Comparison of ENCODE assay signal across 8 mouse cellular contexts in genomic region chr17:30005451-30005941, GRCm38 (mm10). TPM values are rescaled to one million over a fixed set of nuclear protein-coding genes. Genes with fewer than 3 reads are reported as not detected.
DNase-seq lines count a peak whose midpoint lies in the region; ATAC-seq lines count a peak whose summit lies in the region.

No protein-coding gene starts in this region.

- peak; percentile 72 for DNase-seq in adrenal gland, adult 2 months
- DNase-seq in heart, postnatal 4 days, result peak; percentile 35
- DNase-seq in midbrain, embryonic 11.5 days (ENCODE audit: low spot score, missing footprints), result peak; percentile 95
- DNase-seq in splenic B cell, adult 2 months (ENCODE audit: low read depth, low spot score), result peak; percentile 70
- DNase-seq in left cerebral cortex, adult 9 months (ENCODE audit: low spot score in 2 of 2), result no peak

- peak overlapping the region; percentile 100 for H3K27ac ChIP-seq in embryonic facial prominence, embryonic 15.5 days (replicated peaks)
- peak overlapping the region; percentile 100 for H3K27ac ChIP-seq in limb, embryonic 12.5 days
- H3K27ac ChIP-seq in midbrain, embryonic 11.5 days (ENCODE audit: low read depth, low read length), result peak overlapping the region; percentile 100

- peaks cover 37% of the 10 kb centered on the region for H3K4me1 ChIP-seq in embryonic facial prominence, embryonic 15.5 days
- peaks cover 41% of the 10 kb centered on the region for H3K4me1 ChIP-seq in limb, embryonic 12.5 days (replicated peaks)
- H3K4me1 ChIP-seq in midbrain, embryonic 11.5 days (ENCODE audit: control insufficient read depth, insufficient read depth, low read length), result peaks cover 26% of the 10 kb centered on the region

- peak overlapping the region; percentile 93 for H3K4me3 ChIP-seq in embryonic facial prominence, embryonic 15.5 days (replicated peaks)
- H3K4me3 ChIP-seq in limb, embryonic 12.5 days (replicated peaks), result peak overlapping the region; percentile 99
- peak overlapping the region; percentile 98 for H3K4me3 ChIP-seq in midbrain, embryonic 11.5 days (ENCODE audit: low read depth, low read length)

- 0% methylated on average over 17 of the region's 19 CpGs for WGBS in embryonic facial prominence, embryonic 15.5 days
- WGBS in limb, embryonic 12.5 days, result 0% methylated on average over 17 of the region's 19 CpGs
- WGBS in midbrain, embryonic 11.5 days, result 1% methylated on average over 17 of the region's 19 CpGs

- peak overlapping the region; percentile 64 for H3K4me2 ChIP-seq in embryonic facial prominence, embryonic 15.5 days (replicated peaks)
- H3K4me2 ChIP-seq in limb, embryonic 12.5 days, result peak overlapping the region; percentile 76
- peak overlapping the region; percentile 85 for H3K4me2 ChIP-seq in midbrain, embryonic 11.5 days

- peak overlapping the region; percentile 98 for H3K9ac ChIP-seq in embryonic facial prominence, embryonic 15.5 days
- peak overlapping the region; percentile 98 for H3K9ac ChIP-seq in limb, embryonic 12.5 days (replicated peaks)
- peak overlapping the region; percentile 95 for H3K9ac ChIP-seq in midbrain, embryonic 11.5 days (ENCODE audit: low read length)

- ATAC-seq in CD4-positive, CD25-positive, alpha-beta regulatory T cell, adult 4 months, result peak; percentile 43
- peak; percentile 8; the same call in 1 of the 2 replicates for ATAC-seq in embryonic facial prominence, embryonic 15.5 days (ENCODE audit: insufficient number of reproducible peaks, low FRiP score, low TSS enrichment, low read depth)
- ATAC-seq in limb, embryonic 12.5 days (ENCODE audit: insufficient number of reproducible peaks, insufficient read depth, low FRiP score, low TSS enrichment, low read depth), result no peak
- ATAC-seq in midbrain, embryonic 11.5 days (ENCODE audit: low FRiP score), result peak; percentile 43

- H3K27me3 ChIP-seq in embryonic facial prominence, embryonic 15.5 days, result no peaks in the 10 kb centered on the region
- no peaks in the 10 kb centered on the region for H3K27me3 ChIP-seq in limb, embryonic 12.5 days
- H3K27me3 ChIP-seq in midbrain, embryonic 11.5 days (ENCODE audit: control insufficient read depth, insufficient read depth, low read length), result no peaks in the 10 kb centered on the region
- no peaks in the 10 kb centered on the region for H3K27me3 ChIP-seq in splenic B cell, adult 2 months (ENCODE audit: control insufficient read depth, insufficient read depth, low read length, poor library complexity, severe bottlenecking)

- no peaks in the 10 kb centered on the region for H3K9me3 ChIP-seq in embryonic facial prominence, embryonic 15.5 days (replicated peaks)
- no peaks in the 10 kb centered on the region for H3K9me3 ChIP-seq in limb, embryonic 12.5 days
- no peaks in the 10 kb centered on the region for H3K9me3 ChIP-seq in midbrain, embryonic 11.5 days (ENCODE audit: control insufficient read depth, low read length)

- no peaks in the 10 kb centered on the region for H3K36me3 ChIP-seq in embryonic facial prominence, embryonic 15.5 days
- H3K36me3 ChIP-seq in limb, embryonic 12.5 days, result peaks cover 7% of the 10 kb centered on the region; the same call in 1 of the 2 replicates
- no peaks in the 10 kb centered on the region for H3K36me3 ChIP-seq in midbrain, embryonic 11.5 days (ENCODE audit: control insufficient read depth, insufficient read depth, low read length)
- no peaks in the 10 kb centered on the region for H3K36me3 ChIP-seq in splenic B cell, adult 2 months (ENCODE audit: control insufficient read depth, insufficient read depth, low read length, poor library complexity, severe bottlenecking)

RNA-seq across cellular contexts. Expression of gene Zfand3, which starts 1.0 kb away (rescaled TPM):
- polyA plus RNA-seq in CD4-positive, CD25-positive, alpha-beta regulatory T cell, adult 4 months (2017; shearing (Covaris generic)), result 10 to 100 TPM; 14.6 to 24.5 TPM
- total RNA-seq in adrenal gland, adult 2 months (2021), result 100 to 1,000 TPM; 164 to 210 TPM
- polyA plus RNA-seq in adrenal gland, adult 2 months (2012; rRNA removed), result 60.9 and 67.0 TPM in 2 replicates
- 54.9 and 57.6 TPM in 2 replicates for polyA plus RNA-seq in embryonic facial prominence, embryonic 15.5 days (2015; fragmentation: Nextera tagmentation; extraction: Ambion mirVana)
- total RNA-seq in heart, postnatal 4 days (2021), result 100 to 1,000 TPM; 145 to 149 TPM
- 59.6 and 60.2 TPM in 2 replicates for polyA plus RNA-seq in limb, embryonic 12.5 days (2016; fragmentation: Nextera tagmentation; extraction: Ambion mirVana)
- polyA plus RNA-seq in midbrain, embryonic 11.5 days (2014; fragmentation: Nextera tagmentation; extraction: Ambion mirVana), result 63.9 and 64.7 TPM in 2 replicates

RNA-seq across cellular contexts. Expression of gene Mdga1, which starts 35.6 kb away (rescaled TPM):
- not detected for polyA plus RNA-seq in CD4-positive, CD25-positive, alpha-beta regulatory T cell, adult 4 months (2017; shearing (Covaris generic))
- 1 to 10 TPM; 1.0 to 1.3 TPM for total RNA-seq in adrenal gland, adult 2 months (2021)
- 1.5 and 2.4 TPM in 2 replicates for polyA plus RNA-seq in adrenal gland, adult 2 months (2012; rRNA removed)
- 3.8 and 5.4 TPM in 2 replicates for polyA plus RNA-seq in embryonic facial prominence, embryonic 15.5 days (2015; fragmentation: Nextera tagmentation; extraction: Ambion mirVana)
- 10 to 100 TPM; 16.9 to 17.3 TPM for total RNA-seq in heart, postnatal 4 days (2021)
- polyA plus RNA-seq in limb, embryonic 12.5 days (2016; fragmentation: Nextera tagmentation; extraction: Ambion mirVana), result 4.6 and 4.7 TPM in 2 replicates
- 5.8 and 6.5 TPM in 2 replicates for polyA plus RNA-seq in midbrain, embryonic 11.5 days (2014; fragmentation: Nextera tagmentation; extraction: Ambion mirVana)

Comparison
In these comparisons a context has a peak if more than half of its experiments do, and no peak if none do; other contexts are left out.
1. DNase-seq: peak in adrenal gland, adult 2 months (single experiment), heart, postnatal 4 days (single experiment), midbrain, embryonic 11.5 days (single experiment) and splenic B cell, adult 2 months (single experiment); none in left cerebral cortex, adult 9 months (0 of 2).
2. Peak in every context shown above with its lines, with median percentiles within 50 percentile points of each other: H3K27ac ChIP-seq, H3K4me2 ChIP-seq, H3K4me3 ChIP-seq and H3K9ac ChIP-seq.